Mouse (Mus musculus) B cell, adult 67 days (primary cell): ENCODE data around the gene Plekhb1. TPM values are rescaled to one million over a fixed set of nuclear protein-coding genes. Genes with fewer than 3 reads are reported as not detected.

Source experiments
- total RNA-seq, 2 experiments: library from RNA; stranded (reverse); gene quantifications; 4 replicates each; pipeline ENCODE4 v1.2.4; 2023

Gene Plekhb1
- total RNA-seq: not detected

GRCm38 (mm10) chr7:100662231-100662630 is at the start of gene Plekhb1:
Gene Plekhb1 (minus strand): TSS chr7:100662414.

GRCm38 (mm10) chr7:100706143-100706841 is 44.1 kb upstream of the Plekhb1 start, which contains the start of gene Fam168a:
Gene Fam168a (plus strand): TSS chr7:100706635.

GRCm38 (mm10) chr7:100608130-100608741 is 54.0 kb downstream of the Plekhb1 start, which contains the start of gene Mrpl48:
Gene Mrpl48 (minus strand): TSS chr7:100608301.

GRCm38 (mm10) chr7:100607214-100608129 is 54.7 kb downstream of the Plekhb1 start, which contains the start of gene Rab6a:
Gene Rab6a (plus strand): TSS chr7:100607410.

Other genes with a start within 250 kb of the Plekhb1 start
- gene Ucp3, start 189.4 kb downstream of the Plekhb1 start, total RNA-seq: 1 to 10 TPM in 1 of 2 experiments, under 1 TPM in 1; 0.62 to 1.3 TPM
- 100 to 1,000 TPM; 851 to 894 TPM for gene Ucp2, start 169.1 kb downstream of the Plekhb1 start, total RNA-seq
- not detected for gene Dnajb13, start 147.5 kb downstream of the Plekhb1 start, total RNA-seq
- gene Coa4, start 125.3 kb downstream of the Plekhb1 start, total RNA-seq: 1 to 10 TPM; 8.3 to 10.0 TPM
- 10 to 100 TPM; 46.1 to 57.2 TPM for gene Rab6a, start 55.0 kb downstream of the Plekhb1 start, total RNA-seq
- gene Mrpl48, start 54.1 kb downstream of the Plekhb1 start, total RNA-seq: 10 to 100 TPM; 20.9 to 28.4 TPM
- gene Fam168a, start 44.2 kb upstream of the Plekhb1 start, total RNA-seq: 10 to 100 TPM; 48.1 to 52.5 TPM
- 10 to 100 TPM; 30.5 to 36.7 TPM for gene Relt, start 201.0 kb upstream of the Plekhb1 start, total RNA-seq